Mouse (Mus musculus) forebrain, embryonic 16.5 days (tissue): ENCODE results near the gene Gm8159. TPM values are rescaled to one million over a fixed set of nuclear protein-coding genes. Genes with fewer than 3 reads are reported as not detected.
"Not testable (repeated sequence)": the region's sequence is repeated elsewhere in the genome, so short reads cannot be mapped to it uniquely, and the experiment has no call there.

Experiments
- ATAC-seq: fragments of 200-750 bp; cut with Nextera tagmentation; 2 replicates; pipeline ENCODE4 v1.8.0; 2017; ENCODE audit warnings: mild to moderate bottlenecking, moderate library complexity
- H3K27ac ChIP-seq: fragments of 300-500 bp; sonication (generic); 2 replicates; pipeline ENCODE4 v1.5.1; 2014; ENCODE audit warnings: low read length, control low read depth
- H3K27me3 ChIP-seq: fragments of 300-500 bp; sonication (generic); replicated peaks from 2 replicates; pipeline ENCODE4 v1.6.1; 2014; ENCODE audit warnings: low read length; ENCODE audit not compliant: control insufficient read depth, insufficient read depth
- H3K36me3 ChIP-seq: fragments of 300-500 bp; sonication (generic); 2 replicates; pipeline ENCODE4 v1.6.1; 2014; ENCODE audit not compliant: control insufficient read depth, insufficient read depth
- H3K4me1 ChIP-seq: fragments of 300-500 bp; sonication (generic); replicated peaks from 2 replicates; pipeline ENCODE4 v1.6.1; 2014; ENCODE audit warnings: low read length; ENCODE audit not compliant: control insufficient read depth, insufficient read depth
- H3K4me2 ChIP-seq: fragments of 300-500 bp; sonication (generic); 2 replicates; pipeline ENCODE4 v1.6.1; 2014; ENCODE audit warnings: mild to moderate bottlenecking, low read length, control low read depth
- H3K4me3 ChIP-seq: fragments of 300-500 bp; sonication (generic); replicated peaks from 2 replicates; pipeline ENCODE4 v1.5.1; 2014; ENCODE audit warnings: mild to moderate bottlenecking, low read length, control low read depth
- H3K9ac ChIP-seq: fragments of 300-500 bp; sonication (generic); replicated peaks from 2 replicates; pipeline ENCODE4 v1.6.1; 2014; ENCODE audit warnings: low read depth, low read length, control low read depth
- H3K9me3 ChIP-seq: fragments of 300-500 bp; sonication (generic); 2 replicates; pipeline ENCODE4 v1.6.1; 2016; ENCODE audit warnings: low read length; ENCODE audit not compliant: control insufficient read depth
- WGBS: fragments of 180-500 bp; shearing (Covaris S2); extraction: QIAGEN DNeasy Blood & Tissue Kit; methylation state at CpG from one replicate; pipeline ENCODE4 v1.1.7; 2014; 5-methylcytosine and 5-hydroxymethylcytosine counted together
- polyA plus RNA-seq: library from polyadenylated mRNA; unstranded; fragments of >200 nt; fragmentation: Nextera tagmentation; extraction: Ambion mirVana; gene quantifications from 2 replicates; pipeline ENCODE4 v1.2.1, GENCODE M21; 2015

Gene Gm8159
- not detected in 2 replicates for polyA plus RNA-seq

- no CpG with 5 or more reads among the region's 2 CpGs for WGBS
- not testable (repeated sequence) for H3K9me3 ChIP-seq, H3K36me3 ChIP-seq, H3K27me3 ChIP-seq, ATAC-seq, H3K4me1 ChIP-seq, H3K4me2 ChIP-seq, H3K27ac ChIP-seq, H3K9ac ChIP-seq, H3K4me3 ChIP-seq
Observed at GRCm38 (mm10) chr14:4632052-4632451, at the start of gene Gm8159. Gene Gm8159, plus strand, starts transcription at chr14:4632352.

GRCm38 (mm10) chr14:4649309-4649708, 17.2 kb downstream of the Gm8159 start:
- Histone ChIP-seq H3K4me3 (peak overlapping the region; percentile 41), H3K4me2 (peak overlapping the region; percentile 63)
- 6% methylated on average over 9 of the region's 18 CpGs for WGBS
- H3K9ac ChIP-seq, H3K9me3 ChIP-seq, H3K36me3 ChIP-seq, H3K27ac ChIP-seq, H3K4me1 ChIP-seq, ATAC-seq, H3K27me3 ChIP-seq: not testable (repeated sequence)

- not testable (repeated sequence) for H3K4me3 ChIP-seq, H3K36me3 ChIP-seq, H3K9ac ChIP-seq, H3K27me3 ChIP-seq, ATAC-seq, H3K9me3 ChIP-seq, H3K4me2 ChIP-seq, H3K4me1 ChIP-seq, H3K27ac ChIP-seq
- 0% methylated on average over 3 of the region's 9 CpGs for WGBS
Observed at GRCm38 (mm10) chr14:4650324-4650723, 18.2 kb downstream of the Gm8159 start.

GRCm38 (mm10) chr14:4663892-4664291, 31.7 kb downstream of the Gm8159 start, which contains the start of gene Gm3239:
Gene Gm3239, plus strand, starts transcription at chr14:4664192.
- H3K27ac ChIP-seq, H3K36me3 ChIP-seq, H3K4me1 ChIP-seq, H3K9ac ChIP-seq, H3K4me3 ChIP-seq, H3K27me3 ChIP-seq, H3K4me2 ChIP-seq, H3K9me3 ChIP-seq, ATAC-seq: not testable (repeated sequence)
- no CpG with 5 or more reads among the region's 2 CpGs for WGBS

Other genes with a start within 250 kb of the Gm8159 start
- gene Gm3159, start 234.8 kb upstream of the Gm8159 start, polyA plus RNA-seq = not detected in 2 replicates
- gene Gm3164, start 216.9 kb upstream of the Gm8159 start, polyA plus RNA-seq = 4.3 and 4.6 TPM in 2 replicates
- 2.4 TPM in 1 of 2 replicates, not detected in the other for gene Gm3173, start 201.4 kb upstream of the Gm8159 start, polyA plus RNA-seq
- gene Gm3182, start 150.6 kb upstream of the Gm8159 start, polyA plus RNA-seq = not detected in 2 replicates
- gene Gm3047, start 76.9 kb upstream of the Gm8159 start, polyA plus RNA-seq = not detected in 2 replicates
- gene Gm3239, start 31.8 kb downstream of the Gm8159 start, polyA plus RNA-seq = 0.61 and 0.86 TPM in 2 replicates
- gene Gm7876, start 76.9 kb downstream of the Gm8159 start, polyA plus RNA-seq = not detected in 2 replicates
- gene Gm3252, start 94.4 kb downstream of the Gm8159 start, polyA plus RNA-seq = 1.6 and 1.7 TPM in 2 replicates
- gene Gm9602, start 144.0 kb downstream of the Gm8159 start, polyA plus RNA-seq = not detected in 2 replicates
- gene Gm3269, start 205.8 kb downstream of the Gm8159 start, polyA plus RNA-seq = not detected in 2 replicates
- 2.2 and 4.9 TPM in 2 replicates for gene Gm3264, start 223.2 kb downstream of the Gm8159 start, polyA plus RNA-seq